Mouse (Mus musculus) embryonic facial prominence, embryonic 14.5 days (tissue): ENCODE data around the gene Snx4. TPM values are rescaled to one million over a fixed set of nuclear protein-coding genes. Genes with fewer than 3 reads are reported as not detected.
A peak's percentile ranks its signal among the peaks of the same experiment; 100 is the strongest.

Source experiments
- ATAC-seq: fragments of 200-750 bp; cut with Nextera tagmentation; 2 replicates; pipeline ENCODE4 v1.8.0; 2017; ENCODE audit warnings: low read depth, moderate number of reproducible peaks, moderate TSS enrichment
- DNase-seq: peaks from one replicate; pipeline ENCODE4 v3.0.0-alpha.2; 2015; ENCODE audit warnings: low spot score
- H3K27ac ChIP-seq: fragments of 300-500 bp; sonication (generic); replicated peaks from 2 replicates; pipeline ENCODE4 v1.5.1; 2014; ENCODE audit warnings: low read depth, mild to moderate bottlenecking, low read length, moderate library complexity
- H3K27me3 ChIP-seq: fragments of 300-500 bp; sonication (generic); replicated peaks from 2 replicates; pipeline ENCODE4 v1.6.1; 2014; ENCODE audit warnings: low read length; ENCODE audit not compliant: control insufficient read depth, insufficient read depth
- H3K36me3 ChIP-seq: fragments of 300-500 bp; sonication (generic); 2 replicates; pipeline ENCODE4 v1.6.1; 2014; ENCODE audit warnings: low read length, mixed read lengths; ENCODE audit not compliant: control insufficient read depth, insufficient read depth
- H3K4me1 ChIP-seq: fragments of 300-500 bp; sonication (generic); 2 replicates; pipeline ENCODE4 v1.6.1; 2014; ENCODE audit warnings: antibody characterized with exemption, low read length; ENCODE audit not compliant: control insufficient read depth, insufficient read depth
- H3K4me2 ChIP-seq: fragments of 300-500 bp; sonication (generic); 2 replicates; pipeline ENCODE4 v1.6.1; 2014; ENCODE audit warnings: low read depth, mild to moderate bottlenecking, low read length, moderate library complexity, mixed read lengths
- H3K4me3 ChIP-seq: fragments of 300-500 bp; sonication (generic); 2 replicates; pipeline ENCODE4 v1.5.1; 2014; ENCODE audit warnings: low read depth, mild to moderate bottlenecking, low read length
- H3K9ac ChIP-seq: fragments of 300-500 bp; sonication (generic); 2 replicates; pipeline ENCODE4 v1.6.1; 2014; ENCODE audit warnings: low read depth, mild to moderate bottlenecking, low read length, moderate library complexity, mixed read lengths
- H3K9me3 ChIP-seq: fragments of 300-500 bp; sonication (generic); 2 replicates; pipeline ENCODE4 v1.6.1; 2016; ENCODE audit warnings: low read length; ENCODE audit not compliant: control insufficient read depth
- WGBS: fragments of 180-500 bp; shearing (Covaris S2); extraction: QIAGEN DNeasy Blood & Tissue Kit; methylation state at CpG from one replicate; pipeline ENCODE4 v1.1.7; 2014; 5-methylcytosine and 5-hydroxymethylcytosine counted together
- polyA plus RNA-seq: library from polyadenylated mRNA; unstranded; fragments of >200 nt; fragmentation: Nextera tagmentation; extraction: Ambion mirVana; gene quantifications from 2 replicates; pipeline ENCODE4 v1.2.1, GENCODE M21; 2014

The Snx4 gene
- polyA plus RNA-seq, 1 experiment from 2014 or later, result 94.6 TPM

DNA sequence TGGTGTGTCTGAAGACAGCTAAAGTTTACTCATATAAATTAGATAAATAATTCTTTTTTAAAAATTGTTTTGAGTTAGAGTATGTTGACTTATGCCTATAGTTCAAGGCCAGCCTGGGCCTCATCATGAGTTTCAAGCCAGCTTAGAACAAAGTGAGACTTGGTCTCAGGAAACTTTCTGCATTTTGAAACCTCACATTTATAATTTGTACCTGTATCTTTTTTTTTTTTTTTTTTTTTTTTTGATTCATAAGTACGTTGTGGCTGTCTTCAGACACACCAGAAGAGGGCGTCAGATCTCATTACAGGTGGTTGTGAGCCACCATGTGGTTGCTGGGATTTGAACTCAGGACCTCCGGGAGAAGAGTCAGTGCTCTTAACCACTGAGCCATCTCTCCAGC lies 8.6 kb downstream of the Snx4 start:
- H3K9ac ChIP-seq, result no peak overlapping the region
- 80% methylated on average over 3 of the region's 3 CpGs for WGBS

DNA sequence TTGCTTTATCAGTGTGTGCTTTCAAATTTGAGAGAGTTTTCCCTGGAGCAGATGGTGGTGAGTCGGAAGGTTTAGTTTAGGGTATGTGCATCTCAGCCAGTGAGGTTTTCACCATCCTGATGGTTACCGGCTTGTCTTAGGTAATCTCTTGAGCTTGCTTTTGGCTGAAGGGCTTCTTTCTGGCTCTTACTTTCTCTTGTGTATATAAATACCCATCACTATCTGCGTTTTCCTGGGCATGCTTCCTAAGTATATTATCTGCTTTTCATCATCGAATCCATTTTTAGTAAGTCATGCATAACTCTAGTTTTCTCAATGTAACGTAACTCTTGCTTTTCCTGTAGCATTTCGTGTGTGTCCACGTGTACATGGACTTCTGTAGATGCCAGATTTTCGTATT lies 9.6 kb downstream of the Snx4 start:
- H3K27me3 ChIP-seq, result no peaks in the 10 kb centered on the region
- no peak overlapping the region for H3K4me2 ChIP-seq
- H3K9me3 ChIP-seq, result no peaks in the 10 kb centered on the region
- ATAC-seq (no peak), DNase-seq (peak; percentile 23)
- no peak overlapping the region for H3K4me3 ChIP-seq
- no peaks in the 10 kb centered on the region for H3K4me1 ChIP-seq
- peaks cover 17% of the 10 kb centered on the region for H3K36me3 ChIP-seq
- peak overlapping the region; percentile 33; the same call in 1 of the 2 replicates for H3K27ac ChIP-seq
- H3K9ac ChIP-seq, result no peak overlapping the region
- 65% methylated on average over 8 of the region's 8 CpGs for WGBS

More for the DNA sequence above, 8.6 kb downstream of the Snx4 start:
- no peak overlapping the region for H3K4me3 ChIP-seq
- H3K36me3 ChIP-seq, result peaks cover 8% of the 10 kb centered on the region
- no peaks in the 10 kb centered on the region for H3K9me3 ChIP-seq
- ATAC-seq (no peak), DNase-seq (no peak)
- H3K27me3 ChIP-seq, result no peaks in the 10 kb centered on the region
- H3K4me2 ChIP-seq, result no peak overlapping the region
- no peak overlapping the region for H3K27ac ChIP-seq
- no peaks in the 10 kb centered on the region for H3K4me1 ChIP-seq

DNA sequence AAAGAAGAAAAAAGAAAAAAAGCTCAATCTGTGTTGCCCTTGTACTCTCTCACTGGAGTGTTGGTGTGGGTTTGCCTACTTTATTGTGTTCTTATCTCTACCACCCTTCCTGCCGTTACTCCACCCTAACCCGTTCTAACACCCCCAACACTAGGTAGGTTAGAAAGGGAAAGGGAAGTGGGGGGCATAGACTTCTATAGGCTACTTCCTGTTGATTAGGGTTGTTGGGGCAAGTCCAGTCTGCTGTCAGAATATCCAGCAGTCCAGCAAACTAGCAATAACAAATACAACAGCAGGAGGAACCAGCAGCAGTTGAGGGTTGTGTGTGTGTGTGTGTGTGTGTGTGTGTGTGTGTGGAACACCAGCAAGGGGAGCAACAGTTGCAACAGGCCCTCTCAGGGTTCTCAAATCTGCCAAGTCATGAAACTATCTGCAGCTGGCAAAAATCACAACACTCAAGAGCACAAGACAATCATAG lies 10.4 kb downstream of the Snx4 start:
- Histone ChIP-seq H3K9me3 (no peaks in the 10 kb centered on the region), H3K4me1 (no peaks in the 10 kb centered on the region), H3K4me3 (no peak overlapping the region), H3K36me3 (peaks cover 25% of the 10 kb centered on the region), H3K27ac (0 out of 2 replicates have a peak overlapping the region, but pooled peaks have one; percentile 33), H3K27me3 (no peaks in the 10 kb centered on the region), H3K4me2 (no peak overlapping the region), H3K9ac (no peak overlapping the region)
- no peak for DNase-seq
- 82% methylated on average over 2 of the region's 2 CpGs for WGBS
- no peak for ATAC-seq

GRCm38 (mm10) chr16:33262096-33262495 lies 10.9 kb downstream of the Snx4 start:
- ATAC-seq, result no peak
- DNase-seq, result no peak
- Histone ChIP-seq H3K27me3 (no peaks in the 10 kb centered on the region), H3K27ac (no peak overlapping the region), H3K4me2 (no peak overlapping the region), H3K36me3 (peaks cover 30% of the 10 kb centered on the region), H3K9me3 (no peaks in the 10 kb centered on the region), H3K4me1 (no peaks in the 10 kb centered on the region), H3K9ac (no peak overlapping the region), H3K4me3 (no peak overlapping the region)
- WGBS, result 70% methylated on average over 1 of the region's 1 CpGs

DNA sequence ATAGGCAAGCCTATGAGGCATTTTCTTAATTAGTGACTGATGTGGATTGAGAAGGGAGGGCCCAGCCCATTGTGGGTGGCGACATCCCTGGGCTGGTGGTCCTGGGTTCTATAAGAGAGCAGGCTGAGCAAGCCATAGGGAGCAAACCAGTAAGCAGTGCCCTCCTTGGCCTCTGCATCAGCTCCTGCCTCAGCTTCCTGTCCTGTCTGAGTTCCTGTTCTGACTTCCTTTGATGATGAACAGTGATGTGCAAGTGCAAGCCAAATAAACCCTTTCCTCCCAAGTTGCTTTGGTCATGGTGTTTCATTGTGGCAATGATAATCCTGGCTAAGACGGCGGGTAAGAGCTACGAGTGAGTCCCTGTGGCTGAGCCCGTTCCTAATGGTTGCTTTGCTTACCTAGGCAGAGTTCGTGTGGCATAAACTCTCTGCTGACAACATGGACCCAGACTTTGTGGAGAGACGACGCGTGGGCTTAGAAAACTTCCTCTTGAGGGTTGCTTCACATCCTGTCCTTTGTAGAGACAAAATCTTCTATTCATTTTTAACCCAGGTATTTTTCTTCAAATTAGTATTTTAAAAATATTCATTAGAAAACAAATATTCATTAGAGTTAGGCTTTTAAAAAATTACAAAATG lies 16.5 kb downstream of the Snx4 start:
- no peak overlapping the region for H3K27ac ChIP-seq
- H3K4me3 ChIP-seq, result no peak overlapping the region
- no peaks in the 10 kb centered on the region for H3K9me3 ChIP-seq
- DNase-seq (no peak), ATAC-seq (no peak)
- H3K36me3 ChIP-seq, result peaks cover 68% of the 10 kb centered on the region
- 89% methylated on average over 9 of the region's 9 CpGs for WGBS
- H3K4me2 ChIP-seq, result no peak overlapping the region
- H3K27me3 ChIP-seq, result no peaks in the 10 kb centered on the region
- no peak overlapping the region for H3K9ac ChIP-seq
- no peaks in the 10 kb centered on the region for H3K4me1 ChIP-seq

GRCm38 (mm10) chr16:33271824-33272223 lies 20.6 kb downstream of the Snx4 start:
- DNase-seq, result no peak
- H3K27ac ChIP-seq, result no peak overlapping the region
- no peak overlapping the region for H3K9ac ChIP-seq
- no peaks in the 10 kb centered on the region for H3K4me1 ChIP-seq
- H3K36me3 ChIP-seq, result peaks cover 68% of the 10 kb centered on the region
- no peak overlapping the region for H3K4me2 ChIP-seq
- WGBS, result 96% methylated on average over 4 of the region's 4 CpGs
- no peaks in the 10 kb centered on the region for H3K9me3 ChIP-seq
- no peak overlapping the region for H3K4me3 ChIP-seq
- no peak for ATAC-seq
- H3K27me3 ChIP-seq, result no peaks in the 10 kb centered on the region

DNA sequence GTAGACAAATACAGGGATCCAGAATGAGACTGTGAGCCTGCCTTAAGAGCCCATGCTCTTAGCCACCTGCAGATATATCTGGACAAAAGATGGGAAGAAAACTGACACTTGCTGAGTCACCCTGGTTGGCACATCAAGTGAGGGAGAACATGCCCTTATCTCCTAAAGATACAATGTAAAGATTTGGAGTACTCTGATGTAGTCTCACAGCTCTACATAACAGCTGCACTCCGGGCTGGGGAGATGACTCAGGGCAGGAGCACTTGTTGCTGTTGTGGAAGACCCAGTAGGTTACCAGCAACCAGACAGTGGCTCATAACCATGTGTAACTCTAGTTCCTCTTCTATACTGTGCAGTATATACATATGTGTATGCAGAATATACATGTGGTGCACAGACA lies 31.8 kb downstream of the Snx4 start:
- H3K36me3 ChIP-seq, result peaks cover 82% of the 10 kb centered on the region
- no peak overlapping the region for H3K4me2 ChIP-seq
- H3K27ac ChIP-seq, result no peak overlapping the region
- H3K4me3 ChIP-seq, result no peak overlapping the region
- H3K27me3 ChIP-seq, result no peaks in the 10 kb centered on the region
- H3K9ac ChIP-seq, result no peak overlapping the region
- ATAC-seq (no peak), DNase-seq (no peak)
- H3K4me1 ChIP-seq, result no peaks in the 10 kb centered on the region
- WGBS, result 82% methylated on average over 1 of the region's 1 CpGs
- no peaks in the 10 kb centered on the region for H3K9me3 ChIP-seq

DNA sequence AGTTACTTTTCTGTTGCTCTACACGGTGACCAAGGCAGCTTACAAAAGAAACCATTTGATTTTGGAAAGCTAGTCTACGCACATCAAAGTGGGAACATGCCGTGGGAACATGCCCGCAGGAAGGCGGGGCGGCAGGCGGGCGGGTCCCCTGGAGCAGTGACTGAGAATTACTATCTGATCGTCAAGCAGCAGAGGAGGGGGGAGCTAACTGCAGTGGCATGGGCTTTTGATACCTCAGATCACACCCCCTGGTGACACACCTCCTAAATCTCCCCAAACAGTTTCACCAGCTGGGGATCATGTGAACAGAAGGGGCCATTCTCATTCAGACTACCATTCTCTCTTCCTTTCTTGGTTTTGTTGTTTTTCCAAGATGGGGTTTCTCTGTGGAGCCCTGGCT lies 37.3 kb downstream of the Snx4 start:
- no peak overlapping the region for H3K27ac ChIP-seq
- H3K9ac ChIP-seq, result no peak overlapping the region
- WGBS, result 84% methylated on average over 9 of the region's 9 CpGs
- no peak for ATAC-seq
- peaks cover 6% of the 10 kb centered on the region for H3K9me3 ChIP-seq
- H3K4me3 ChIP-seq, result no peak overlapping the region
- no peak for DNase-seq
- H3K4me1 ChIP-seq, result no peaks in the 10 kb centered on the region
- H3K36me3 ChIP-seq, result peaks cover 90% of the 10 kb centered on the region
- H3K4me2 ChIP-seq, result no peak overlapping the region
- H3K27me3 ChIP-seq, result no peaks in the 10 kb centered on the region

- H3K4me1 ChIP-seq, result no peaks in the 10 kb centered on the region
- no peak overlapping the region for H3K4me2 ChIP-seq
- no peak for ATAC-seq
- H3K4me3 ChIP-seq, result no peak overlapping the region
- H3K27me3 ChIP-seq, result no peaks in the 10 kb centered on the region
- H3K9me3 ChIP-seq, result peaks cover 6% of the 10 kb centered on the region
- DNase-seq, result no peak
- H3K27ac ChIP-seq, result no peak overlapping the region
- WGBS, result 81% methylated on average over 7 of the region's 7 CpGs
- no peak overlapping the region for H3K9ac ChIP-seq
- peaks cover 98% of the 10 kb centered on the region for H3K36me3 ChIP-seq
These were observed 38.7 kb downstream of the Snx4 start for GRCm38 (mm10) chr16:33289981-33290380.
